8 mouse cellular contexts compared by ENCODE assay signal in genomic region chr11:101174851-101175628, GRCm38 (mm10). TPM values are rescaled to one million over a fixed set of nuclear protein-coding genes. Genes with fewer than 3 reads are reported as not detected.
DNase-seq lines count a peak whose midpoint lies in the region; ATAC-seq and TF ChIP-seq lines count a peak whose summit lies in the region.

TSS of gene Ccr10 (minus strand) at chr11:101175443.

- H3K36me3 ChIP-seq in spleen, adult 2 months (ENCODE audit: control insufficient read depth, insufficient read depth, low read length) = no peaks in the 10 kb centered on the region
- H3K36me3 ChIP-seq in intestine, embryonic 16.5 days (ENCODE audit: control insufficient read depth, insufficient read depth, low read length) = no peaks in the 10 kb centered on the region
- no peaks in the 10 kb centered on the region for H3K36me3 ChIP-seq in neural tube, embryonic 13.5 days

- TF ChIP-seq POLR2A in spleen, adult 2 months (IDR thresholded peaks at IDR 0.05; ENCODE audit: low read depth, low read length) = no peak

- no peak for ATAC-seq in CD4-positive, CD25-positive, alpha-beta regulatory T cell, adult 4 months
- no peak for ATAC-seq in intestine, embryonic 16.5 days
- no peak for ATAC-seq in neural tube, embryonic 13.5 days (ENCODE audit: low read depth)

- H3K4me3 ChIP-seq in spleen, adult 2 months (ENCODE audit: extremely low read depth, insufficient read depth, insufficient read length) = no peak within 1 kb of the TSS
- H3K4me3 ChIP-seq in intestine, embryonic 16.5 days (ENCODE audit: low read length) = peak within 1 kb of the TSS; percentile 44
- H3K4me3 ChIP-seq in neural tube, embryonic 13.5 days = peak within 1 kb of the TSS; percentile 39

- peak within 1 kb of the TSS; percentile 63 for H3K9ac ChIP-seq in intestine, embryonic 16.5 days (ENCODE audit: low read depth, low read length)
- H3K9ac ChIP-seq in neural tube, embryonic 13.5 days = peak within 1 kb of the TSS; percentile 76

- DNase-seq in CD4-positive, CD25-positive, alpha-beta regulatory T cell, adult 2 months (ENCODE audit: low read depth, low spot score) = peak; percentile 34
- DNase-seq in spleen, adult 2 months (ENCODE audit: low read depth in 1 of 2, low spot score in 2 of 2) = no peak
- DNase-seq in spleen, postnatal 10 days (ENCODE audit: low spot score in 2 of 2) = no peak
- no peak for DNase-seq in ovary, postnatal 36 days (ENCODE audit: low spot score)
- no peak for DNase-seq in gastrocnemius, adult 18-20 months (ENCODE audit: low spot score)

- H3K4me2 ChIP-seq in intestine, embryonic 16.5 days (ENCODE audit: low read depth, low read length) = peak within 1 kb of the TSS; percentile 87
- H3K4me2 ChIP-seq in neural tube, embryonic 13.5 days = peak within 1 kb of the TSS; percentile 66

- peaks cover 20% of the 10 kb centered on the region for H3K27me3 ChIP-seq in spleen, adult 2 months (ENCODE audit: control insufficient read depth, insufficient read depth, low read length)
- peaks cover 4% of the 10 kb centered on the region; the same call in 1 of the 2 replicates for H3K27me3 ChIP-seq in intestine, embryonic 16.5 days (replicated peaks; ENCODE audit: control insufficient read depth, insufficient read depth, low read length)
- peaks cover 58% of the 10 kb centered on the region for H3K27me3 ChIP-seq in neural tube, embryonic 13.5 days

- H3K27ac ChIP-seq in spleen, adult 2 months (ENCODE audit: insufficient read depth, low read length) = 0 out of 2 replicates have a peak within 1 kb of the TSS, but pooled peaks have one; percentile 27
- H3K27ac ChIP-seq in intestine, embryonic 16.5 days (ENCODE audit: low read length) = no peak within 1 kb of the TSS
- peak within 1 kb of the TSS; percentile 75 for H3K27ac ChIP-seq in neural tube, embryonic 13.5 days (replicated peaks)

- H3K9me3 ChIP-seq in intestine, embryonic 16.5 days (ENCODE audit: control insufficient read depth, low read length) = no peaks in the 10 kb centered on the region
- no peaks in the 10 kb centered on the region for H3K9me3 ChIP-seq in neural tube, embryonic 13.5 days

- peaks cover 35% of the 10 kb centered on the region for H3K4me1 ChIP-seq in spleen, adult 2 months (ENCODE audit: control insufficient read depth, insufficient read depth, insufficient read length)
- peaks cover 42% of the 10 kb centered on the region for H3K4me1 ChIP-seq in intestine, embryonic 16.5 days (ENCODE audit: control insufficient read depth, insufficient read depth, low read length)
- peaks cover 77% of the 10 kb centered on the region for H3K4me1 ChIP-seq in neural tube, embryonic 13.5 days (replicated peaks)

- TF ChIP-seq CTCF in spleen, adult 2 months (IDR thresholded peaks at IDR 0.05; ENCODE audit: extremely low read depth, insufficient read depth, insufficient read length, insufficient replicate concordance) = peak; percentile 15; the same call in 1 of the 2 replicates

- WGBS in spleen, adult 2 months = 18% methylated on average over 14 of the region's 14 CpGs
- 29% methylated on average over 14 of the region's 14 CpGs for WGBS in intestine, embryonic 16.5 days
- WGBS in neural tube, embryonic 13.5 days = 21% methylated on average over 14 of the region's 14 CpGs

RNA-seq across cellular contexts. Expression of gene Ccr10, which starts in this region (rescaled TPM):
- polyA plus RNA-seq in CD4-positive, CD25-positive, alpha-beta regulatory T cell, adult 4 months (2017; shearing (Covaris generic)) = 1 to 10 TPM in 1 of 2 experiments, under 1 TPM in 1; 0.36 to 2.0 TPM
- polyA plus RNA-seq in spleen, adult 2 months (2012; rRNA removed) = 1.6 and 1.9 TPM in 2 replicates
- 0.20 and 0.29 TPM in 2 replicates for polyA plus RNA-seq in intestine, embryonic 16.5 days (2015; fragmentation: Nextera tagmentation; extraction: Ambion mirVana)
- polyA plus RNA-seq in neural tube, embryonic 13.5 days (2015; fragmentation: Nextera tagmentation; extraction: Ambion mirVana) = 0.40 and 0.91 TPM in 2 replicates
- not detected for total RNA-seq in gastrocnemius, adult 18-20 months (2021)
